Mouse (Mus musculus) C2C12 (cell line): ENCODE data around the gene Abcb10. TPM values are rescaled to one million over a fixed set of nuclear protein-coding genes. Genes with fewer than 3 reads are reported as not detected.

ENCODE experiments used
- H3K27me3 ChIP-seq: one replicate; pipeline ENCODE4 v1.6.1; 2011; ENCODE audit not compliant: control insufficient read depth, insufficient read depth, insufficient read length
- H3K36me3 ChIP-seq: one replicate; pipeline ENCODE4 v1.6.1; 2011; ENCODE audit not compliant: control insufficient read depth, insufficient read depth
- H3K4me3 ChIP-seq: one replicate; pipeline ENCODE4 v1.5.1; 2011; ENCODE audit warnings: mild to moderate bottlenecking, control low read depth; ENCODE audit not compliant: poor library complexity, insufficient read depth, severe bottlenecking
- H3K79me2 ChIP-seq: one replicate; pipeline ENCODE4 v1.6.1; 2011; ENCODE audit not compliant: control insufficient read depth, insufficient read depth
- H3K79me3 ChIP-seq: one replicate; pipeline ENCODE4 v1.6.1; 2011; ENCODE audit warnings: low read depth, control low read depth
- H3ac ChIP-seq: one replicate; pipeline ENCODE3; 2011; ENCODE audit warnings: low read depth; ENCODE audit not compliant: control insufficient read depth, insufficient read length
- CEBPB ChIP-seq: IDR thresholded peaks from one replicate; pipeline ENCODE4 v1.6.1; 2011; ENCODE audit warnings: low read depth, mild to moderate bottlenecking, control low read depth, moderate library complexity
- CTCF ChIP-seq: IDR thresholded peaks from one replicate; pipeline ENCODE4 v1.5.1; 2011; ENCODE audit not compliant: control insufficient read depth, insufficient read depth, insufficient read length
- FOSL1 ChIP-seq: IDR thresholded peaks from one replicate; pipeline ENCODE4 v1.8.0; 2011; ENCODE audit warnings: mild to moderate bottlenecking, low read length; ENCODE audit not compliant: poor library complexity, insufficient read depth, severe bottlenecking
- MAX ChIP-seq: IDR thresholded peaks from one replicate; pipeline ENCODE4 v1.6.1; 2011; ENCODE audit warnings: mild to moderate bottlenecking, control low read depth
- MYOD1 ChIP-seq: IDR thresholded peaks from one replicate; pipeline ENCODE4 v1.6.1; 2011; ENCODE audit warnings: low read depth; ENCODE audit not compliant: control insufficient read depth, insufficient read length
- MYOG ChIP-seq: IDR thresholded peaks from one replicate; pipeline ENCODE4 v1.6.1; 2011; ENCODE audit not compliant: control insufficient read depth, insufficient read length; ENCODE audit errors: extremely low read depth
- USF1 ChIP-seq: IDR thresholded peaks from one replicate; pipeline ENCODE4 v1.6.1; 2011; ENCODE audit warnings: low read depth, mild to moderate bottlenecking, control low read depth, moderate library complexity
- microRNA-seq: library from miRNA; unstranded; fragments of <30 nt; microRNA quantifications from one replicate; pipeline ENCODE4, GENCODE M21; 2019; ENCODE audit warnings: borderline microRNAs expressed
- polyA plus RNA-seq: library from polyadenylated mRNA; unstranded; fragments of >200 nt; fragmentation: generic; extraction: Trizol; gene quantifications from one replicate; pipeline ENCODE4 v1.2.1, GENCODE M21; 2012; ENCODE audit warnings: missing spikeins

The Abcb10 gene
- polyA plus RNA-seq, 1 experiment, result 8.9 TPM

- no peak for TF ChIP-seq MYOD1
- TF ChIP-seq CEBPB, result no peak
- TF ChIP-seq USF1, result no peak
- H3ac ChIP-seq, result no peak overlapping the region
- H3K27me3 ChIP-seq, result no peaks in the 10 kb centered on the region
- H3K4me3 ChIP-seq, result no peak overlapping the region
- H3K79me3 ChIP-seq, result no peaks in the 10 kb centered on the region
- H3K36me3 ChIP-seq, result peaks cover 75% of the 10 kb centered on the region
- no peaks in the 10 kb centered on the region for H3K79me2 ChIP-seq
Measured at GRCm38 (mm10) chr8:123912265-123912664, 70.7 kb downstream of the Abcb10 start.

- Histone ChIP-seq H3K79me3 (no peaks in the 10 kb centered on the region), H3K4me3 (no peak overlapping the region), H3K27me3 (no peaks in the 10 kb centered on the region), H3ac (no peak overlapping the region), H3K79me2 (no peaks in the 10 kb centered on the region), H3K36me3 (peaks cover 75% of the 10 kb centered on the region)
- no peak for TF ChIP-seq MYOG
- no peak for TF ChIP-seq MYOD1
- TF ChIP-seq USF1, result no peak
- TF ChIP-seq CTCF, result no peak
- TF ChIP-seq MAX, result no peak
- TF ChIP-seq CEBPB, result no peak
- TF ChIP-seq FOSL1, result no peak
Measured at GRCm38 (mm10) chr8:123907604-123908003, 75.3 kb downstream of the Abcb10 start.

GRCm38 (mm10) chr8:123902653-123903052, 80.3 kb downstream of the Abcb10 start:
- Histone ChIP-seq H3K4me3 (no peak overlapping the region), H3K79me2 (no peaks in the 10 kb centered on the region), H3ac (no peak overlapping the region), H3K36me3 (peaks cover 63% of the 10 kb centered on the region), H3K79me3 (no peaks in the 10 kb centered on the region), H3K27me3 (no peaks in the 10 kb centered on the region)
- TF ChIP-seq MYOG, result no peak
- no peak for TF ChIP-seq CTCF
- TF ChIP-seq USF1, result no peak
- no peak for TF ChIP-seq CEBPB
- no peak for TF ChIP-seq MAX
- no peak for TF ChIP-seq MYOD1
- no peak for TF ChIP-seq FOSL1

Small RNA genes lying within 50 kb of the gene (microRNA-seq; reads per million reads assigned to microRNA genes)
- gene Mir1967, result not detected

Other genes starting within 250 kb of the Abcb10 start
- gene Rab4a, start 177.1 kb downstream of the Abcb10 start, polyA plus RNA-seq, result 19.7 TPM
- 3.3 TPM for gene Ccsap, start 122.9 kb downstream of the Abcb10 start, polyA plus RNA-seq
- gene Acta1, start 88.4 kb downstream of the Abcb10 start, polyA plus RNA-seq, result 23.4 TPM
- 19.7 TPM for gene Nup133, start 33.9 kb downstream of the Abcb10 start, polyA plus RNA-seq
- gene Taf5l, start 38.3 kb upstream of the Abcb10 start, polyA plus RNA-seq, result 26.2 TPM
- 9.8 TPM for gene Urb2, start 38.4 kb upstream of the Abcb10 start, polyA plus RNA-seq
- 55.5 TPM for gene Galnt2, start 248.3 kb upstream of the Abcb10 start, polyA plus RNA-seq